Mouse (Mus musculus) ES-E14 (cell line): Measurements from ENCODE around the gene Eps8l2.

ENCODE experiments used
- CHD2 ChIP-seq: IDR thresholded peaks from 2 replicates; pipeline ENCODE4 v1.6.1; 2014; ENCODE audit warnings: mild to moderate bottlenecking, low read depth, low read length, inconsistent platforms
- HCFC1 ChIP-seq: IDR thresholded peaks from 2 replicates; pipeline ENCODE4 v1.6.1; 2012; ENCODE audit warnings: low read length, inconsistent platforms, borderline replicate concordance; ENCODE audit not compliant: insufficient read depth
- MAFK ChIP-seq: IDR thresholded peaks from 2 replicates; pipeline ENCODE4 v1.6.1; 2014; ENCODE audit warnings: mild to moderate bottlenecking, low read depth, low read length, inconsistent platforms; ENCODE audit not compliant: insufficient read depth
- ZC3H11A ChIP-seq: IDR thresholded peaks from 2 replicates; pipeline ENCODE4 v1.6.1; 2012; ENCODE audit warnings: low read depth, mild to moderate bottlenecking, inconsistent platforms, low read length, borderline replicate concordance
- ZNF384 ChIP-seq: IDR thresholded peaks from 2 replicates; pipeline ENCODE4 v1.6.1; 2012; ENCODE audit warnings: low read depth, low read length, inconsistent platforms

DNA sequence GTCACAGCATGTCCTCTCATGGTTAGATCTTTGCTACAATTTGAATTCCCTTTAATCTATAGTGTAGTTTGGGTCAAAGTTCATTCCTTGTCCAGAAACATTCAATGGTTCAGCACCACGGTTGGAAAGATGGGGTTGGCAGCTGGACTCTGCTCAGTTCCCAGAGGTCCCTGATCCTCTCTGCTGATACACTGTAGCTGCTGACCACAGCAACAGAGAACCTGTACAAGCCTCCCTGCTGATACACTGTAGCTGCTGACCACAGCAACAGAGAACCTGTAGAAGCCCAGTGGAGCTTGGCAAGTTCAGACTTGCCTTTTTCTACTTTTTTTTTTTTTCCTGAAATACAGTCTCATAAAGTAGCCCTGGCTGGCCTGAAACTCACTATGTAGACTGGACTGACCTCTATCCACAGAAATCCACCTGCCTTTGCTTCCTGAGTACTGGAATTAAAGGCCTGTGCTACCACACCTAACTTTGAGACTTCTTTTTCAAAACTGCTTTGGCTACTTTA lies 21.0 kb upstream of the Eps8l2 start:
- no peak for TF ChIP-seq HCFC1
- TF ChIP-seq ZNF384 = no peak
- TF ChIP-seq CHD2 = no peak
- TF ChIP-seq MAFK = no peak
- TF ChIP-seq ZC3H11A = no peak
